Mouse (Mus musculus) thymus, postnatal 0 days (tissue): ENCODE results near the gene Gm45021. TPM values are rescaled to one million over a fixed set of nuclear protein-coding genes. Genes with fewer than 3 reads are reported as not detected.

Experiments used
- DNase-seq: peaks from one replicate; pipeline ENCODE4 v3.0.0-alpha.2; 2015; ENCODE audit warnings: low spot score
- polyA plus RNA-seq: library from polyadenylated mRNA; unstranded; fragments of >200 nt; fragmentation: Nextera tagmentation; extraction: Ambion mirVana; gene quantifications from 2 replicates; pipeline ENCODE4 v1.2.1, GENCODE M21; 2015

Gm45021 gene
- 0.48 TPM in 1 of 2 replicates, not detected in the other for polyA plus RNA-seq

GRCm38 (mm10) chr6:48589194-48589750, at the start of gene Gm45021:
Gene Gm45021 (plus strand): TSS chr6:48589610.
- peak; percentile 24 for DNase-seq

GRCm38 (mm10) chr6:48539860-48540259, 49.5 kb upstream of the Gm45021 start:
- DNase-seq = no peak

GRCm38 (mm10) chr6:48540721-48541120, 48.7 kb upstream of the Gm45021 start:
- DNase-seq = no peak

- DNase-seq = no peak
Measured at GRCm38 (mm10) chr6:48541560-48542450, 47.6 kb upstream of the Gm45021 start.

GRCm38 (mm10) chr6:48542631-48543030, 46.8 kb upstream of the Gm45021 start:
- no peak for DNase-seq

- no peak for DNase-seq
Measured at GRCm38 (mm10) chr6:48545251-48545650, 44.2 kb upstream of the Gm45021 start.

GRCm38 (mm10) chr6:48546271-48546670, 43.1 kb upstream of the Gm45021 start:
- DNase-seq = peak; percentile 22

GRCm38 (mm10) chr6:48546858-48547257, 42.6 kb upstream of the Gm45021 start:
- DNase-seq = no peak

GRCm38 (mm10) chr6:48548314-48548713, 41.1 kb upstream of the Gm45021 start:
- DNase-seq = no peak

- DNase-seq = peak; percentile 72
Measured at GRCm38 (mm10) chr6:48552918-48553317, 36.5 kb upstream of the Gm45021 start.

GRCm38 (mm10) chr6:48553819-48554218, 35.6 kb upstream of the Gm45021 start:
- no peak for DNase-seq

- peak; percentile 94 for DNase-seq
Measured at GRCm38 (mm10) chr6:48554280-48555103, 34.9 kb upstream of the Gm45021 start, which contains the start of gene Lrrc61. Gene Lrrc61 (plus strand): TSS chr6:48554796.

GRCm38 (mm10) chr6:48555104-48555890, 34.1 kb upstream of the Gm45021 start:
- peak; percentile 63 for DNase-seq

- no peak for DNase-seq
Measured at GRCm38 (mm10) chr6:48555956-48556355, 33.5 kb upstream of the Gm45021 start.

- DNase-seq = no peak
Measured at GRCm38 (mm10) chr6:48565693-48566310, 23.6 kb upstream of the Gm45021 start.

- DNase-seq = no peak
Measured at GRCm38 (mm10) chr6:48566312-48566711, 23.1 kb upstream of the Gm45021 start.

GRCm38 (mm10) chr6:48568036-48568984, 21.1 kb upstream of the Gm45021 start:
- DNase-seq = no peak

- DNase-seq = no peak
Measured at GRCm38 (mm10) chr6:48569065-48569807, 20.2 kb upstream of the Gm45021 start.
